ENCODE assay signal across 21 mouse cellular contexts in the genomic region with DNA sequence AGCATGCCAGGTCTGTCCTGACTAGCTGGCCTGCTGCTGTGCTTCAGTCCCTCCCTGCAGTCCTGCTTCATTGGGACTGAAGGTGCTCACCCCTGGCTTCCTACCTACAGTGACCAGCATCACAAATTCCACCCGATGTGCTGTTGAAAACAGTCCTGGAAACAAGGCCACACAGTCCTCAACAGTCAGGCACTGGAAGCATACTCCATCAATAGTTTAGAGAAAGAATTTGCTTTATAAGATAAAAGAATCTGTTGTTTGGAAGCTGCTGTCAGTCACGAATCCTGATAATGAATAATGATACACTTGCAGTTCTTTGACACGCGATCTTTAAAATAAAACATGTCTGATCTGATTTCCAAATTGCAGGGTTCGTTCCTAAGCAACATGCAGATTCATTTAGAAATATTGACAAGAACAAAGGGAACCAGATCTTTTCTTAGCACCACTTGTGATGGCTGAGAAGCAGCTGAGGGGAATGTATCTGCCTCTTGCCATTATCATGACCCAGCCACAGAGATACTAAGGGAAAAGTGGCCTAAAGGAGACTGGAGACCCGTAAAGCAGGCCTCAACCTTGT. TPM values are rescaled to one million over a fixed set of nuclear protein-coding genes. Genes with fewer than 3 reads are reported as not detected.
DNase-seq lines count a peak whose midpoint lies in the region; ATAC-seq and TF ChIP-seq lines count a peak whose summit lies in the region.
"Had no signal": no experiment of that assay in that cellular context is flagged by ENCODE, and none has a peak within 500 bp of the region (broad histone marks: within the 10 kb centered on the region; RNA-seq: fewer than 3 reads in every experiment).

No protein-coding gene starts in this region.

- no peaks in the 10 kb centered on the region for H3K9me3 ChIP-seq in forebrain, embryonic 14.5 days (replicated peaks; ENCODE audit: control insufficient read depth, low read length)
- no peaks in the 10 kb centered on the region for H3K9me3 ChIP-seq in forebrain, embryonic 12.5 days
- H3K9me3 ChIP-seq in stomach, postnatal 0 days (ENCODE audit: control insufficient read depth, low read length), result no peaks in the 10 kb centered on the region
- H3K9me3 ChIP-seq: embryonic facial prominence, embryonic 15.5 days; heart, embryonic 10.5 days; hindbrain, embryonic 13.5 days had no signal

- peak; percentile 63 for ATAC-seq in forebrain, embryonic 14.5 days
- no peak for ATAC-seq in forebrain, embryonic 12.5 days (ENCODE audit: low FRiP score)
- no peak for ATAC-seq in stomach, postnatal 0 days (ENCODE audit: low FRiP score, low TSS enrichment)
- ATAC-seq: hindbrain, postnatal 0 days had no signal

- DNase-seq in forebrain, embryonic 14.5 days (ENCODE audit: low spot score), result peak; percentile 63
- peak in 1 of 2 experiments; percentile 50 for DNase-seq in layer of hippocampus, adult 2 months (ENCODE audit: low spot score in 2 of 2)
- no peak for DNase-seq in layer of hippocampus, postnatal 10 days (ENCODE audit: low spot score in 2 of 2)
- DNase-seq in brain, embryonic 14.5 days (ENCODE audit: low read depth), result peak; percentile 66
- peak; percentile 44 for DNase-seq in telencephalon, adult 2 months (ENCODE audit: low read depth, low spot score)
- no peak for DNase-seq in stomach, postnatal 0 days (ENCODE audit: low spot score)
- DNase-seq: adrenal gland, postnatal 10 days; cerebellum, adult 11 months; cerebellum, adult 8-10 months; cerebellum, postnatal 14 days; embryo, embryonic 11 days; gastrocnemius, adult 2 months; gastrocnemius, postnatal 36 days; heart, adult 18-20 months; heart, postnatal 10 days had no signal

- TF ChIP-seq EP300 in stomach, postnatal 0 days (optimal IDR thresholded peaks at IDR 0.05), result no peak

- no peaks in the 10 kb centered on the region for H3K27me3 ChIP-seq in forebrain, embryonic 14.5 days (replicated peaks; ENCODE audit: control insufficient read depth, insufficient read depth, low read length)
- H3K27me3 ChIP-seq in forebrain, embryonic 12.5 days, result no peaks in the 10 kb centered on the region
- no peaks in the 10 kb centered on the region for H3K27me3 ChIP-seq in stomach, postnatal 0 days (ENCODE audit: control insufficient read depth, insufficient read depth, low read length)
- H3K27me3 ChIP-seq: embryonic facial prominence, embryonic 15.5 days; hindbrain, embryonic 13.5 days had no signal

- WGBS in forebrain, embryonic 14.5 days, result 77% methylated on average over 6 of the region's 6 CpGs
- WGBS in forebrain, embryonic 12.5 days, result 74% methylated on average over 6 of the region's 6 CpGs
- WGBS in stomach, postnatal 0 days, result 71% methylated on average over 6 of the region's 6 CpGs

- no peak overlapping the region for H3K9ac ChIP-seq in forebrain, embryonic 14.5 days (ENCODE audit: low read length)
- no peak overlapping the region for H3K9ac ChIP-seq in forebrain, embryonic 12.5 days
- H3K9ac ChIP-seq in stomach, postnatal 0 days (ENCODE audit: low read length), result no peak overlapping the region
- H3K9ac ChIP-seq: embryonic facial prominence, embryonic 15.5 days; hindbrain, embryonic 13.5 days had no signal

- no peak overlapping the region for H3K4me3 ChIP-seq in forebrain, embryonic 14.5 days (ENCODE audit: low read depth, low read length)
- H3K4me3 ChIP-seq in forebrain, embryonic 12.5 days (replicated peaks), result no peak overlapping the region
- no peak overlapping the region for H3K4me3 ChIP-seq in layer of hippocampus, adult 2 months
- no peak overlapping the region for H3K4me3 ChIP-seq in stomach, postnatal 0 days (ENCODE audit: low read depth, low read length)
- H3K4me3 ChIP-seq: embryonic facial prominence, embryonic 15.5 days; erythroblast, embryonic 14.5 days; gastrocnemius, adult 2 months; heart, embryonic 10.5 days; hindbrain, embryonic 13.5 days had no signal

- H3K4me1 ChIP-seq in forebrain, embryonic 14.5 days (ENCODE audit: control insufficient read depth, insufficient read depth, low read length), result no peaks in the 10 kb centered on the region
- no peaks in the 10 kb centered on the region for H3K4me1 ChIP-seq in forebrain, embryonic 12.5 days
- H3K4me1 ChIP-seq in stomach, postnatal 0 days (replicated peaks; ENCODE audit: control insufficient read depth, insufficient read depth), result no peaks in the 10 kb centered on the region
- H3K4me1 ChIP-seq: embryonic facial prominence, embryonic 15.5 days; heart, embryonic 10.5 days; hindbrain, embryonic 13.5 days had no signal

- H3K27ac ChIP-seq in forebrain, embryonic 14.5 days (ENCODE audit: low read depth, low read length), result no peak overlapping the region
- no peak overlapping the region for H3K27ac ChIP-seq in forebrain, embryonic 12.5 days
- H3K27ac ChIP-seq in layer of hippocampus, adult 2 months, result peak overlapping the region; percentile 87
- no peak overlapping the region for H3K27ac ChIP-seq in stomach, postnatal 0 days (replicated peaks)
- H3K27ac ChIP-seq: embryonic facial prominence, embryonic 15.5 days; gastrocnemius, adult 2 months; heart, embryonic 10.5 days; hindbrain, embryonic 13.5 days; hindbrain, postnatal 0 days had no signal

- H3K36me3 ChIP-seq in forebrain, embryonic 14.5 days (ENCODE audit: control insufficient read depth, insufficient read depth, low read length), result no peaks in the 10 kb centered on the region
- H3K36me3 ChIP-seq in forebrain, embryonic 12.5 days (replicated peaks), result no peaks in the 10 kb centered on the region
- H3K36me3 ChIP-seq in stomach, postnatal 0 days (ENCODE audit: control insufficient read depth, insufficient read depth, low read length), result no peaks in the 10 kb centered on the region
- H3K36me3 ChIP-seq: embryonic facial prominence, embryonic 15.5 days; heart, embryonic 10.5 days; hindbrain, embryonic 13.5 days had no signal

- H3K4me2 ChIP-seq in forebrain, embryonic 14.5 days (ENCODE audit: low read length), result no peak overlapping the region
- H3K4me2 ChIP-seq in forebrain, embryonic 12.5 days, result no peak overlapping the region
- H3K4me2 ChIP-seq in stomach, postnatal 0 days (replicated peaks; ENCODE audit: low read depth), result no peak overlapping the region
- H3K4me2 ChIP-seq: embryonic facial prominence, embryonic 15.5 days; hindbrain, embryonic 13.5 days had no signal

- TF ChIP-seq POLR2A in brain, embryonic 14.5 days (IDR thresholded peaks at IDR 0.05; ENCODE audit: borderline replicate concordance, extremely low read depth, insufficient read depth, insufficient read length, poor library complexity, severe bottlenecking), result no peak

- no peak for TF ChIP-seq CTCF in layer of hippocampus, adult 2 months (conservative IDR thresholded peaks at IDR 0.05)
- no peak for TF ChIP-seq CTCF in brain, embryonic 14.5 days (IDR thresholded peaks at IDR 0.05; ENCODE audit: borderline replicate concordance, extremely low read depth, insufficient read depth, insufficient read length)
- TF ChIP-seq CTCF in stomach, postnatal 0 days (IDR thresholded peaks at IDR 0.05; ENCODE audit: low read depth), result no peak

RNA-seq across cellular contexts. Expression of a gene that starts 27.9 kb away (rescaled TPM):
- 79.0 and 95.2 TPM in 2 replicates for polyA plus RNA-seq in forebrain, embryonic 14.5 days (2014; fragmentation: Nextera tagmentation; extraction: Ambion mirVana)
- 109 and 114 TPM in 2 replicates for polyA plus RNA-seq in forebrain, embryonic 12.5 days (2016; fragmentation: Nextera tagmentation; extraction: Ambion mirVana)
- 10 to 100 TPM; 12.0 to 14.3 TPM for total RNA-seq in layer of hippocampus, adult 2 months (2021)
- 10 to 100 TPM; 10.1 to 12.6 TPM for total RNA-seq in layer of hippocampus, postnatal 10 days (2021)
- 43.8 and 68.5 TPM in 2 replicates for polyA plus RNA-seq in brain, embryonic 14.5 days (2012; rRNA removed)
- polyA plus RNA-seq in stomach, postnatal 0 days (2015; fragmentation: Nextera tagmentation; extraction: Ambion mirVana), result 54.4 and 57.1 TPM in 2 replicates

RNA-seq across cellular contexts. Expression of a gene that starts 36.3 kb away (rescaled TPM):
- 21.1 and 21.6 TPM in 2 replicates for polyA plus RNA-seq in forebrain, embryonic 14.5 days (2014; fragmentation: Nextera tagmentation; extraction: Ambion mirVana)
- polyA plus RNA-seq in forebrain, embryonic 12.5 days (2016; fragmentation: Nextera tagmentation; extraction: Ambion mirVana), result 22.8 and 25.7 TPM in 2 replicates
- total RNA-seq in layer of hippocampus, adult 2 months (2021), result 10 to 100 TPM; 29.1 to 33.3 TPM
- total RNA-seq in layer of hippocampus, postnatal 10 days (2021), result 10 to 100 TPM; 24.0 to 26.2 TPM
- 12.9 and 15.0 TPM in 2 replicates for polyA plus RNA-seq in brain, embryonic 14.5 days (2012; rRNA removed)
- polyA plus RNA-seq in stomach, postnatal 0 days (2015; fragmentation: Nextera tagmentation; extraction: Ambion mirVana), result 8.0 and 9.4 TPM in 2 replicates

Comparison
In these comparisons a context has a peak if more than half of its experiments do, and no peak if none do; other contexts are left out.
1. DNase-seq: peak in forebrain, embryonic 14.5 days (single experiment), brain, embryonic 14.5 days (single experiment) and telencephalon, adult 2 months (single experiment); none in layer of hippocampus, postnatal 10 days (0 of 2) and stomach, postnatal 0 days (single experiment).